In genomic region chr9:5417871-5418270, GRCm38 (mm10) we compare ENCODE assay signal across 17 mouse cellular contexts.
DNase-seq lines count a peak whose midpoint lies in the region; ATAC-seq and TF ChIP-seq lines count a peak whose summit lies in the region.
"Had no signal": no experiment of that assay in that cellular context is flagged by ENCODE, and none has a peak within 500 bp of the region (broad histone marks: within the 10 kb centered on the region; RNA-seq: fewer than 3 reads in every experiment).

No protein-coding gene starts in this region.

- DNase-seq in cerebellum, postnatal 10 days = peak; percentile 70 to 75
- no peak for DNase-seq in cerebellum, adult 11 months
- DNase-seq in hindbrain, postnatal 0 days (ENCODE audit: low spot score) = peak; percentile 3
- peak; percentile 12 for DNase-seq in retina, postnatal 1 day
- no peak for DNase-seq in retina, embryonic 14.5 days (ENCODE audit: low spot score)
- no peak for DNase-seq in layer of hippocampus, adult 8-10 months (ENCODE audit: low spot score in 2 of 2)
- DNase-seq: adrenal gland, adult 2 months; adrenal gland, postnatal 10 days; adrenal gland, postnatal 25 days; cerebellum, adult 11-12 months; cerebellum, adult 8-10 months; forebrain, postnatal 0 days had no signal

- no peak overlapping the region for H3K4me2 ChIP-seq in hindbrain, postnatal 0 days (ENCODE audit: low read depth, low read length)
- H3K4me2 ChIP-seq in hindbrain, embryonic 12.5 days (replicated peaks) = no peak overlapping the region
- H3K4me2 ChIP-seq: embryonic facial prominence, embryonic 12.5 days; forebrain, embryonic 13.5 days; forebrain, embryonic 15.5 days had no signal

- no peak overlapping the region for H3K9ac ChIP-seq in hindbrain, postnatal 0 days (replicated peaks; ENCODE audit: low read length)
- H3K9ac ChIP-seq in hindbrain, embryonic 12.5 days = no peak overlapping the region
- H3K9ac ChIP-seq: embryonic facial prominence, embryonic 12.5 days; forebrain, embryonic 13.5 days; forebrain, embryonic 15.5 days; forebrain, postnatal 0 days had no signal

- no peaks in the 10 kb centered on the region for H3K4me1 ChIP-seq in hindbrain, postnatal 0 days (ENCODE audit: insufficient read depth, low read length)
- no peaks in the 10 kb centered on the region; the same call in 1 of the 2 replicates for H3K4me1 ChIP-seq in hindbrain, embryonic 12.5 days
- H3K4me1 ChIP-seq: embryonic facial prominence, embryonic 10.5 days; embryonic facial prominence, embryonic 12.5 days; forebrain, embryonic 15.5 days had no signal

- TF ChIP-seq CTCF in hindbrain, postnatal 0 days (IDR thresholded peaks at IDR 0.05; ENCODE audit: low read depth) = no peak

- no peaks in the 10 kb centered on the region for H3K36me3 ChIP-seq in hindbrain, postnatal 0 days (ENCODE audit: insufficient read depth, low read length)
- no peaks in the 10 kb centered on the region for H3K36me3 ChIP-seq in hindbrain, embryonic 12.5 days
- H3K36me3 ChIP-seq: embryonic facial prominence, embryonic 10.5 days; embryonic facial prominence, embryonic 12.5 days; forebrain, embryonic 15.5 days had no signal

- H3K27me3 ChIP-seq in hindbrain, postnatal 0 days (ENCODE audit: insufficient read depth, low read length) = no peaks in the 10 kb centered on the region
- H3K27me3 ChIP-seq in hindbrain, embryonic 12.5 days = no peaks in the 10 kb centered on the region
- H3K27me3 ChIP-seq: embryonic facial prominence, embryonic 12.5 days; forebrain, embryonic 13.5 days; forebrain, embryonic 15.5 days had no signal

- H3K9me3 ChIP-seq in hindbrain, postnatal 0 days (ENCODE audit: low read length) = no peaks in the 10 kb centered on the region
- H3K9me3 ChIP-seq in hindbrain, embryonic 12.5 days (replicated peaks) = no peaks in the 10 kb centered on the region
- H3K9me3 ChIP-seq: embryonic facial prominence, embryonic 10.5 days; embryonic facial prominence, embryonic 12.5 days; forebrain, embryonic 13.5 days; forebrain, embryonic 15.5 days had no signal

- no peak overlapping the region for H3K4me3 ChIP-seq in hindbrain, postnatal 0 days (ENCODE audit: low read length)
- H3K4me3 ChIP-seq in hindbrain, embryonic 12.5 days = no peak overlapping the region
- H3K4me3 ChIP-seq: embryonic facial prominence, embryonic 10.5 days; embryonic facial prominence, embryonic 12.5 days; forebrain, embryonic 13.5 days; forebrain, embryonic 15.5 days had no signal

- no peak overlapping the region for H3K27ac ChIP-seq in hindbrain, postnatal 0 days
- H3K27ac ChIP-seq in hindbrain, embryonic 12.5 days = no peak overlapping the region
- H3K27ac ChIP-seq: embryonic facial prominence, embryonic 10.5 days; embryonic facial prominence, embryonic 12.5 days; forebrain, embryonic 13.5 days; forebrain, embryonic 15.5 days had no signal

- 64% methylated on average over 2 of the region's 2 CpGs for WGBS in hindbrain, postnatal 0 days
- 79% methylated on average over 2 of the region's 2 CpGs for WGBS in hindbrain, embryonic 12.5 days

- ATAC-seq in hindbrain, postnatal 0 days = no peak
- no peak for ATAC-seq in hindbrain, embryonic 12.5 days (ENCODE audit: low FRiP score)
- ATAC-seq: forebrain, embryonic 13.5 days; forebrain, embryonic 15.5 days; forebrain, postnatal 0 days had no signal

Comparison
In these comparisons a context has a peak if more than half of its experiments do, and no peak if none do; other contexts are left out.
1. DNase-seq: peak in cerebellum, postnatal 10 days (2 of 2), hindbrain, postnatal 0 days (single experiment) and retina, postnatal 1 day (single experiment); none in cerebellum, adult 11 months (single experiment), retina, embryonic 14.5 days (single experiment) and layer of hippocampus, adult 8-10 months (0 of 2).